Mouse (Mus musculus) hindbrain, embryonic 11.5 days (tissue): ENCODE measurements around the gene Dnmbp. TPM values are rescaled to one million over a fixed set of nuclear protein-coding genes. Genes with fewer than 3 reads are reported as not detected.

ENCODE experiments used
- ATAC-seq: fragments of 200-750 bp; cut with Nextera tagmentation; 2 replicates; pipeline ENCODE4 v1.8.0; 2017; ENCODE audit warnings: mild to moderate bottlenecking, moderate TSS enrichment, moderate library complexity; ENCODE audit not compliant: low FRiP score
- DNase-seq: peaks from one replicate; pipeline ENCODE4 v3.0.0-alpha.2; 2015; ENCODE audit warnings: low spot score
- H3K27ac ChIP-seq: fragments of 300-500 bp; sonication (generic); 2 replicates; pipeline ENCODE4 v1.5.1; 2014; ENCODE audit warnings: mild to moderate bottlenecking, low read depth, low read length
- H3K27me3 ChIP-seq: fragments of 300-500 bp; sonication (generic); 2 replicates; pipeline ENCODE4 v1.6.1; 2014; ENCODE audit warnings: mild to moderate bottlenecking, low read length, moderate library complexity, mixed read lengths; ENCODE audit not compliant: control insufficient read depth, insufficient read depth
- H3K36me3 ChIP-seq: fragments of 300-500 bp; sonication (generic); 2 replicates; pipeline ENCODE4 v1.6.1; 2014; ENCODE audit warnings: mild to moderate bottlenecking, low read length, moderate library complexity, mixed read lengths; ENCODE audit not compliant: control insufficient read depth, insufficient read depth
- H3K4me1 ChIP-seq: fragments of 300-500 bp; sonication (generic); replicated peaks from 2 replicates; pipeline ENCODE4 v1.6.1; 2014; ENCODE audit warnings: low read length, mixed read lengths; ENCODE audit not compliant: control insufficient read depth, insufficient read depth
- H3K4me2 ChIP-seq: fragments of 300-500 bp; sonication (generic); replicated peaks from 2 replicates; pipeline ENCODE4 v1.6.1; 2014; ENCODE audit warnings: mild to moderate bottlenecking, low read depth, low read length
- H3K4me3 ChIP-seq: fragments of 300-500 bp; sonication (generic); 2 replicates; pipeline ENCODE4 v1.5.1; 2014; ENCODE audit warnings: low read depth, low read length
- H3K9ac ChIP-seq: fragments of 300-500 bp; sonication (generic); 2 replicates; pipeline ENCODE4 v1.6.1; 2014; ENCODE audit warnings: low read depth, low read length
- H3K9me3 ChIP-seq: fragments of 300-500 bp; sonication (generic); 2 replicates; pipeline ENCODE4 v1.6.1; 2016; ENCODE audit warnings: low read length; ENCODE audit not compliant: control insufficient read depth
- WGBS: fragments of 180-500 bp; shearing (Covaris S2); extraction: QIAGEN DNeasy Blood & Tissue Kit; methylation state at CpG from one replicate; pipeline ENCODE4 v1.1.7; 2014; 5-methylcytosine and 5-hydroxymethylcytosine counted together
- polyA plus RNA-seq: library from polyadenylated mRNA; unstranded; fragments of >200 nt; fragmentation: Nextera tagmentation; extraction: Ambion mirVana; gene quantifications from 2 replicates; pipeline ENCODE4 v1.2.1, GENCODE M21; 2014

Gene Dnmbp
- polyA plus RNA-seq, 1 experiment from 2014 or later: 13.5 TPM

DNA sequence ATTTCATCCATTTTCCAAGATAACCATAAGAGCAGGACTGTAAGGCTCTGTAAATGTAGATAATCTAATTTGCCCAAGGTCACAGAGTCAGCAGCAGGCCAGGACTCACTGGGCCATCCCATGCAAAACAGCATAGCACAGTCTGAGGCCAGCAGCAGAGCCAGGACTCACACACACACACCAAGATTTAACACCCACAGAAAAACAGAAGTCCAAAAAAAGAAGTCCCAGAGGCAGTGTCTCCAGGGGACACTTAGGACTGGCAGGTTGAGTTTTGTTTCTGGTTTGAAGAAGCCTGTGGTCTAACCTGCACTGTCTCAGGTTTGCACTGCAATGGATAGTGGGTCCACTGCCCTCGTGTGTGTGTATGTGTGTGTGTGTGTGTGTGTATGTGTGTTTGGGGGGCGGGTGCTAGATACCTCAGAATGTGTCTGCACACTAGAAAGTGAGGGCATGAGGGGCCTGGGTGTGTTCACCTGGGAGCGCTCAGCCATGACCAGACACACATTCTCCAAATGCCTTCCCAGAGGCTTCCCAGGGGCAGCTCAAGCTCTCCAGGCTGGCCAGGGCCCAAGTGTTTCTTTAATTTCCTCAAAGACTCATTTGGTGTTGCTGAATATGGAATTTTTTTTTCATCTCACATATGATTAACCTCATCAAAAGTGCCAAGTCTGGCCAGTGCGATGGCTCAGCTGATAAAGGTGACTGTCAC is 27.1 kb downstream of the Dnmbp start:
- Histone ChIP-seq H3K27ac (no peak overlapping the region), H3K4me1 (no peaks in the 10 kb centered on the region), H3K27me3 (no peaks in the 10 kb centered on the region), H3K9ac (no peak overlapping the region), H3K36me3 (no peaks in the 10 kb centered on the region), H3K4me2 (no peak overlapping the region), H3K4me3 (no peak overlapping the region), H3K9me3 (no peaks in the 10 kb centered on the region)
- WGBS: 87% methylated on average over 4 of the region's 4 CpGs
- DNase-seq (no peak), ATAC-seq (no peak)

GRCm38 (mm10) chr19:43906492-43906891 is 33.5 kb downstream of the Dnmbp start:
- ATAC-seq (no peak), DNase-seq (no peak)
- Histone ChIP-seq H3K4me3 (no peak overlapping the region), H3K36me3 (no peaks in the 10 kb centered on the region), H3K4me1 (no peaks in the 10 kb centered on the region), H3K27me3 (no peaks in the 10 kb centered on the region), H3K9ac (no peak overlapping the region), H3K9me3 (no peaks in the 10 kb centered on the region), H3K27ac (no peak overlapping the region), H3K4me2 (no peak overlapping the region)
- WGBS: 98% methylated on average over 7 of the region's 7 CpGs

DNA sequence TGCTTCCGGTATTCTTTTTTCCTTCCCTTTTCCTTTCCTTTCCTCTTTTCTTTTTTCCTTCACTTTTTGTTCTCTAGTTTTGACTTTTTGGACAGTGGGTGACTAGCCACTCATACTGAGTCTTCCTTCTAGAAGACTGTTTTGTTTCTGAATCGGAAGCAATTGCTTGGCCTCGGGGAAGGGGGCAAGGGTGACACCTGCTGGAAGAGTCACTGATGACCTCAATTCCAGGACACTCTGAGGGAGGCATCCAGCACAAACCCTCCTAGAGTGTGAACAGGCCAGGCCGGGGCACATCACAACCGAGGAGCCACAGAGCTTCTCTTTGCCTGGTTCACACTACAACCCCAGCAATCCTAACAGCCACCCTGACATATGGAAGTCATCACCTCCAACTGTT is 34.0 kb downstream of the Dnmbp start:
- DNase-seq: peak; percentile 52
- no peak overlapping the region for H3K27ac ChIP-seq

GRCm38 (mm10) chr19:43905136-43905535 is 34.9 kb downstream of the Dnmbp start:
- DNase-seq (peak; percentile 34), ATAC-seq (no peak)
- Histone ChIP-seq H3K4me1 (no peaks in the 10 kb centered on the region), H3K9me3 (no peaks in the 10 kb centered on the region), H3K27me3 (no peaks in the 10 kb centered on the region), H3K4me2 (no peak overlapping the region), H3K36me3 (no peaks in the 10 kb centered on the region), H3K9ac (no peak overlapping the region), H3K4me3 (no peak overlapping the region), H3K27ac (no peak overlapping the region)
- WGBS: 34% methylated on average over 8 of the region's 8 CpGs

More for the DNA sequence above, 34.0 kb downstream of the Dnmbp start:
- Histone ChIP-seq H3K4me2 (no peak overlapping the region), H3K4me3 (no peak overlapping the region), H3K4me1 (no peaks in the 10 kb centered on the region), H3K9me3 (no peaks in the 10 kb centered on the region), H3K27me3 (no peaks in the 10 kb centered on the region), H3K36me3 (no peaks in the 10 kb centered on the region), H3K9ac (no peak overlapping the region)
- 42% methylated on average over 5 of the region's 5 CpGs for WGBS
- ATAC-seq: no peak

DNA sequence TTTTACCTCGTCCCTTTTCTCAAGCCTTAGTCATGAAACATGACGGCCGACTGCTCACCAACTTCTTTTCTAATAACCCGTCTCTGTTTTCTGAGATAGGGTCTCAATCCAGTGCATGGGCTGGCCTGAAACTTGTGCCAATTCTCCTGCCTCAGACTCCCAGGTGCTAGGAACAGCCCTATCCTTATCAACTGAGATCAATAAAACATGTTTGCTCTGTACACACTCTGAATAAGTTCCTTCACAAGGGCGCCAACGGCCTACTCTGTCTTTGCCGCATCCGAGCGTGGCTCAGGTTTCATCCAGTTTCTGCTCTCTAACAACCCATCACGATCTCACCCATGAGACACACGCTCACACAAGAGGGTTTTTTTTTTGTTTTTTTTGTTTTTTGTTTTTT is 35.7 kb downstream of the Dnmbp start:
- Histone ChIP-seq H3K27ac (no peak overlapping the region), H3K4me3 (no peak overlapping the region), H3K36me3 (no peaks in the 10 kb centered on the region), H3K4me1 (no peaks in the 10 kb centered on the region), H3K27me3 (no peaks in the 10 kb centered on the region), H3K9ac (no peak overlapping the region), H3K4me2 (no peak overlapping the region), H3K9me3 (no peaks in the 10 kb centered on the region)
- DNase-seq (no peak), ATAC-seq (no peak)
- WGBS: 83% methylated on average over 11 of the region's 11 CpGs

DNA sequence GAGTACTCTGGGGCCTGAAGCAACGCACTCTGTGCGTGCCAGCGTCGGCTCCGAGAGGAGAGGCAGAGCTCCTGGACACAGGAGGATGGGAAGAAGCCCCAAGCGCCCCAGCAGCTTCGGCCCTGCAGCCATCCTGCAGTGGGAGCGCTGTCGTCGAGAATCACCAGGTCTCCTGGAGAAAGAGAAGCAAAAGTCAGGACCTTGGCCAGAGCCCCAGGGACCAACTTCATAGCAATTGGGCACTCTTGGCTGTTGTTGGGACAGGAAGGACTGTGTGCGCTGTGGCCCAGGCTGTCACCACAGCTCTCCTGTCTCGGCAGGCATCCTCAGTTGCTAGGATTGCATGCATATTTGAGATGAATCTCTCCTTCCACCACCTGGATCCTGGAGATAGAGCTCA is 37.1 kb downstream of the Dnmbp start:
- no peak overlapping the region for H3K9ac ChIP-seq

DNA sequence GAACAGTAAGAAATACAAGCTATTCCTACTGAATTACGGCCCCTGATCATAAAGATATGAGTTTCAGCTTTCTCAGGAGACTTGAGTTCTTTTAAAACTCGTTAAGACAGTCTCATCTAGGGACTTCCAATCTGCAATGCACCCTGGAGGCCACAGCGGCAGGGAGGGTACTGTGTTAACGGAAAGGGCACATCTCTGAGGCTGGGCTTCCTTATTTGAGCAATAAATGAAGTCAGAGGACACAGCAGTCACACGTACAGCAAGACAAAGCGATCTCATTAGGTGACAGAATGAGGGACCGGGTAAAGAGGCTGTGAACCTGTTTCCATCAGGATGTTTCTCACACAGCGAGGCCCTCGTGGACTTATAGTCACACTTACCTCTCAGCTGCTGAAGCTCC is 39.3 kb downstream of the Dnmbp start:
- no peak for ATAC-seq
- Histone ChIP-seq H3K27me3 (no peaks in the 10 kb centered on the region), H3K4me2 (no peak overlapping the region), H3K36me3 (no peaks in the 10 kb centered on the region), H3K27ac (no peak overlapping the region), H3K9ac (no peak overlapping the region), H3K4me1 (no peaks in the 10 kb centered on the region), H3K9me3 (no peaks in the 10 kb centered on the region), H3K4me3 (no peak overlapping the region)
- DNase-seq: no peak
- WGBS: 93% methylated on average over 9 of the region's 9 CpGs

More for the DNA sequence above, 37.1 kb downstream of the Dnmbp start:
- H3K36me3 ChIP-seq: no peaks in the 10 kb centered on the region
- no peak overlapping the region for H3K27ac ChIP-seq
- no peaks in the 10 kb centered on the region for H3K27me3 ChIP-seq
- no peaks in the 10 kb centered on the region for H3K4me1 ChIP-seq
- 52% methylated on average over 12 of the region's 12 CpGs for WGBS
- no peak overlapping the region for H3K4me3 ChIP-seq
- no peak overlapping the region for H3K4me2 ChIP-seq
- no peak for DNase-seq
- ATAC-seq: no peak
- H3K9me3 ChIP-seq: no peaks in the 10 kb centered on the region

DNA sequence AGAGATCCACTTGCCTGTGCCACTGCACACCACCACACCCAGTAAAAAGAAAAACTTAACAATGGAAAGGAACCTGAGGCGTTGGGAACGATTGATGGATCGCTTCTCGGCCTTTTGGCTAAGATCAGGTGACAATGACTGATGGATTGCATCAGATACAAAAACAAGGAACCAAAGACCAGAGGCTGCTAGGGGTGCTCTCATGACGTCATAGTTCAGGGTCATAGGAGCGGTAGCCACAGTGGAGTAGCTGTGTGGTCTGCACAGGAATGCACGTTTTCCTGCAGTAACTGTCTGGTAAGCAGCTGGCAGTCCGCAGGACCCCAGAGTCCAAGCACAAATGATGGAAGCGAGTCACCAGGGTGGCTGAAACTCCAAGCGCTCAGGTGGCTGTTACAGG is 41.4 kb downstream of the Dnmbp start:
- ATAC-seq: no peak
- WGBS: 49% methylated on average over 10 of the region's 10 CpGs

DNA sequence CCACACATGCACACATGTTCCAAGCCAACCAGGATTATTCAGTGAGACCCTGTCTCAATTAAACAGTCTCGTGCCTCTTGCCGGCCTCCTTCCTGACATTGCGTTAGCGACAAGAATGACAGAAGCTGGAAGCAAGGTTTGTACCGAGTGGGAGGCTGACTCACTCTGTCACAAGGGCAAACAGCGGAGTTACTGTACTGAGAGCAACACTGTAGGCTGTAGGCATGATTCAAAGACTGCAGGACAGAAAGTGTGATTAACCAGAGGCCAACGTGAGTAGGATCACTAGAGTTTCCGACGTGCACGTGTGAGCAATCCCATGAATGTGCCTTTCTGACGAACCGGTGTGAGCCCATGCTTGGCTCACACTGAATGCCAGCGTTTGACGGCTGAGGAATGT is 43.5 kb downstream of the Dnmbp start:
- no peaks in the 10 kb centered on the region for H3K4me1 ChIP-seq
- no peak overlapping the region for H3K4me2 ChIP-seq
- H3K9ac ChIP-seq: no peak overlapping the region
- ATAC-seq (no peak), DNase-seq (no peak)
- no peak overlapping the region for H3K27ac ChIP-seq
- no peak overlapping the region for H3K4me3 ChIP-seq
- H3K27me3 ChIP-seq: no peaks in the 10 kb centered on the region
- WGBS: 91% methylated on average over 14 of the region's 14 CpGs
- no peaks in the 10 kb centered on the region for H3K9me3 ChIP-seq
- H3K36me3 ChIP-seq: no peaks in the 10 kb centered on the region

More for the DNA sequence above, 41.4 kb downstream of the Dnmbp start:
- no peak overlapping the region for H3K4me2 ChIP-seq
- no peaks in the 10 kb centered on the region for H3K36me3 ChIP-seq
- H3K4me3 ChIP-seq: no peak overlapping the region
- no peaks in the 10 kb centered on the region for H3K27me3 ChIP-seq
- H3K27ac ChIP-seq: no peak overlapping the region
- no peaks in the 10 kb centered on the region for H3K9me3 ChIP-seq
- no peak for DNase-seq
- no peaks in the 10 kb centered on the region for H3K4me1 ChIP-seq
- H3K9ac ChIP-seq: no peak overlapping the region
